Mouse (Mus musculus): ENCODE measurements at regions not wholly inside any gene's neighbourhood (a gene's known extent, or its start where the extent isn't known, plus 50 kb on each side); places are given as distances from the start of the nearest gene placed in this dataset.
"Not testable (repeated sequence)": the region's sequence is repeated elsewhere in the genome, so short reads cannot be mapped to it uniquely, and the experiment has no call there.

- ATAC-seq, result no peak
Observed at GRCm38 (mm10) chr17:4024384-4024783, 328.3 kb upstream of the Nox3 start.

- no peak for ATAC-seq
Observed at GRCm38 (mm10) chr17:4029202-4029601, 333.1 kb upstream of the Nox3 start.

- ATAC-seq, result no peak
Observed at GRCm38 (mm10) chr17:4034816-4035360, 338.8 kb upstream of the Nox3 start.

- ATAC-seq, result no peak
Observed at GRCm38 (mm10) chr17:4040104-4040664, 344.1 kb upstream of the Nox3 start.

GRCm38 (mm10) chr17:4060186-4060585 lies 364.1 kb upstream of the Nox3 start:
- ATAC-seq, result not testable (repeated sequence)

- no peak for ATAC-seq
Observed at GRCm38 (mm10) chr17:4073381-4073780, 377.3 kb upstream of the Nox3 start.

GRCm38 (mm10) chr17:4080564-4080963 lies 384.5 kb upstream of the Nox3 start:
- ATAC-seq, result no peak

GRCm38 (mm10) chr17:4094621-4095020 lies 398.6 kb upstream of the Nox3 start:
- ATAC-seq, result no peak

GRCm38 (mm10) chr17:4103321-4103720 lies 407.3 kb upstream of the Nox3 start:
- no peak for ATAC-seq

GRCm38 (mm10) chr17:4109263-4109662 lies 413.2 kb upstream of the Nox3 start:
- ATAC-seq, result no peak

GRCm38 (mm10) chr17:4113021-4113420 lies 417.0 kb upstream of the Nox3 start:
- no peak for ATAC-seq

- ATAC-seq, result no peak
Observed at GRCm38 (mm10) chr17:4116476-4116875, 420.4 kb upstream of the Nox3 start.

- no peak for ATAC-seq
Observed at GRCm38 (mm10) chr17:4133678-4134077, 437.6 kb upstream of the Nox3 start.

GRCm38 (mm10) chr17:4163502-4163901 lies 467.4 kb upstream of the Nox3 start:
- ATAC-seq, result no peak

- no peak for ATAC-seq
Observed at GRCm38 (mm10) chr17:4173951-4174361, 477.9 kb upstream of the Nox3 start.

GRCm38 (mm10) chr17:4175006-4175405 lies 478.9 kb upstream of the Nox3 start:
- no peak for ATAC-seq

GRCm38 (mm10) chr17:4176524-4176923 lies 480.5 kb upstream of the Nox3 start:
- no peak for ATAC-seq

- ATAC-seq, result no peak
Observed at GRCm38 (mm10) chr17:4177485-4178150, 481.6 kb upstream of the Nox3 start.

- ATAC-seq, result no peak
Observed at GRCm38 (mm10) chr17:4179271-4179670, 483.2 kb upstream of the Nox3 start.

- no peak for ATAC-seq
Observed at GRCm38 (mm10) chr17:4182106-4182505, 486.0 kb upstream of the Nox3 start.

- ATAC-seq, result no peak
Observed at GRCm38 (mm10) chr17:4186802-4187201, 490.7 kb upstream of the Nox3 start.

GRCm38 (mm10) chr17:4187606-4188005 lies 491.5 kb upstream of the Nox3 start:
- no peak for ATAC-seq

- no peak for ATAC-seq
Observed at GRCm38 (mm10) chr17:4196793-4197448, 500.9 kb upstream of the Nox3 start.

- ATAC-seq, result no peak
Observed at GRCm38 (mm10) chr17:4198001-4198400, 501.9 kb upstream of the Nox3 start.
